23 mouse cellular contexts compared by ENCODE assay signal in genomic region chr2:101552301-101552700, GRCm38 (mm10).
DNase-seq lines count a peak whose midpoint lies in the region; ATAC-seq lines count a peak whose summit lies in the region.
"Had no signal": no experiment of that assay in that cellular context is flagged by ENCODE, and none has a peak within 500 bp of the region (broad histone marks: within the 10 kb centered on the region; RNA-seq: fewer than 3 reads in every experiment).

No protein-coding gene starts in this region.

- no peaks in the 10 kb centered on the region for H3K9me3 ChIP-seq in heart, embryonic 12.5 days (replicated peaks)
- no peaks in the 10 kb centered on the region for H3K9me3 ChIP-seq in midbrain, embryonic 16.5 days (replicated peaks; ENCODE audit: control insufficient read depth, low read length, poor library complexity, severe bottlenecking)
- H3K9me3 ChIP-seq in kidney, embryonic 16.5 days (ENCODE audit: low read length) = no peaks in the 10 kb centered on the region
- H3K9me3 ChIP-seq: forebrain, embryonic 10.5 days; forebrain, embryonic 13.5 days; heart, embryonic 15.5 days; hindbrain, embryonic 12.5 days; hindbrain, embryonic 15.5 days had no signal

- H3K27ac ChIP-seq in heart, embryonic 12.5 days (ENCODE audit: poor library complexity, severe bottlenecking) = no peak overlapping the region
- no peak overlapping the region for H3K27ac ChIP-seq in midbrain, embryonic 16.5 days (ENCODE audit: low read length)
- no peak overlapping the region for H3K27ac ChIP-seq in kidney, embryonic 16.5 days (ENCODE audit: low read length)
- H3K27ac ChIP-seq: forebrain, embryonic 10.5 days; forebrain, embryonic 13.5 days; heart, embryonic 15.5 days; hindbrain, embryonic 12.5 days; hindbrain, embryonic 15.5 days had no signal

- H3K27me3 ChIP-seq in heart, embryonic 12.5 days (replicated peaks) = no peaks in the 10 kb centered on the region
- no peaks in the 10 kb centered on the region for H3K27me3 ChIP-seq in midbrain, embryonic 16.5 days (ENCODE audit: control insufficient read depth, insufficient read depth, low read depth, low read length)
- no peaks in the 10 kb centered on the region for H3K27me3 ChIP-seq in kidney, embryonic 16.5 days (ENCODE audit: insufficient read depth, low read length)
- H3K27me3 ChIP-seq: forebrain, embryonic 13.5 days; heart, embryonic 15.5 days; hindbrain, embryonic 12.5 days; hindbrain, embryonic 15.5 days had no signal

- no peak overlapping the region for H3K4me2 ChIP-seq in heart, embryonic 12.5 days
- no peak overlapping the region for H3K4me2 ChIP-seq in midbrain, embryonic 16.5 days (ENCODE audit: low read length)
- H3K4me2 ChIP-seq in kidney, embryonic 16.5 days (replicated peaks; ENCODE audit: low read depth, low read length) = no peak overlapping the region
- H3K4me2 ChIP-seq: forebrain, embryonic 13.5 days; heart, embryonic 11.5 days; heart, embryonic 15.5 days; hindbrain, embryonic 12.5 days; hindbrain, embryonic 15.5 days had no signal

- H3K4me3 ChIP-seq in heart, embryonic 12.5 days = no peak overlapping the region
- H3K4me3 ChIP-seq in midbrain, embryonic 16.5 days (ENCODE audit: low read depth, low read length) = no peak overlapping the region
- no peak overlapping the region for H3K4me3 ChIP-seq in kidney, embryonic 16.5 days (ENCODE audit: low read length)
- H3K4me3 ChIP-seq: forebrain, embryonic 10.5 days; forebrain, embryonic 13.5 days; heart, embryonic 15.5 days; hindbrain, embryonic 12.5 days; hindbrain, embryonic 15.5 days had no signal

- H3K4me1 ChIP-seq in heart, embryonic 12.5 days (replicated peaks) = 0 out of 2 replicates have a peak, but pooled peaks cover 5% of the 10 kb centered on the region
- H3K4me1 ChIP-seq in midbrain, embryonic 16.5 days (ENCODE audit: control insufficient read depth, insufficient read depth, low read length) = 0 out of 2 replicates have a peak, but pooled peaks cover 2% of the 10 kb centered on the region
- no peaks in the 10 kb centered on the region for H3K4me1 ChIP-seq in kidney, embryonic 16.5 days (ENCODE audit: insufficient read depth, low read length)
- H3K4me1 ChIP-seq: forebrain, embryonic 10.5 days; heart, embryonic 15.5 days; hindbrain, embryonic 12.5 days; hindbrain, embryonic 15.5 days had no signal

- no peaks in the 10 kb centered on the region for H3K36me3 ChIP-seq in heart, embryonic 12.5 days
- H3K36me3 ChIP-seq in midbrain, embryonic 16.5 days (ENCODE audit: control insufficient read depth, insufficient read depth, low read length) = no peaks in the 10 kb centered on the region
- H3K36me3 ChIP-seq in kidney, embryonic 16.5 days (ENCODE audit: insufficient read depth, low read length) = no peaks in the 10 kb centered on the region
- H3K36me3 ChIP-seq: forebrain, embryonic 10.5 days; heart, embryonic 15.5 days; hindbrain, embryonic 12.5 days; hindbrain, embryonic 15.5 days had no signal

- peak; percentile 19 for DNase-seq in heart, adult 11 months
- peak; percentile 63 to 86 for DNase-seq in thymus, adult 18-20 months
- peak; percentile 65 to 83 for DNase-seq in thymus, postnatal 10 days (ENCODE audit: low spot score in 2 of 2)
- DNase-seq in thymus, postnatal 36 days = peak; percentile 68 to 81
- DNase-seq in yolk sac, embryonic 10.5 days (ENCODE audit: low spot score) = no peak
- DNase-seq: adrenal gland, adult 8-10 months; adrenal gland, postnatal 25 days; cerebellum, adult 11-12 months; cerebellum, adult 9-10 months; cerebellum, postnatal 14 days; gastrocnemius, postnatal 10 days; heart, adult 18-20 months had no signal

- no peak for ATAC-seq in heart, embryonic 12.5 days (ENCODE audit: insufficient number of reproducible peaks, low FRiP score)
- no peak for ATAC-seq in midbrain, embryonic 16.5 days
- ATAC-seq in kidney, embryonic 16.5 days (ENCODE audit: low FRiP score, low TSS enrichment) = no peak
- ATAC-seq: activated CD4-positive, CD25-positive, alpha-beta regulatory T cell, adult 4 months; forebrain, embryonic 13.5 days; forebrain, embryonic 16.5 days had no signal

- H3K9ac ChIP-seq in heart, embryonic 12.5 days = no peak overlapping the region
- H3K9ac ChIP-seq in midbrain, embryonic 16.5 days (ENCODE audit: low read depth, low read length) = no peak overlapping the region
- H3K9ac ChIP-seq in kidney, embryonic 16.5 days (replicated peaks; ENCODE audit: low read length) = no peak overlapping the region
- H3K9ac ChIP-seq: forebrain, embryonic 13.5 days; heart, embryonic 15.5 days; hindbrain, embryonic 12.5 days; hindbrain, embryonic 15.5 days had no signal

- WGBS in heart, embryonic 12.5 days = 84% methylated on average over 8 of the region's 8 CpGs
- 93% methylated on average over 8 of the region's 8 CpGs for WGBS in midbrain, embryonic 16.5 days
- WGBS in kidney, embryonic 16.5 days = 88% methylated on average over 8 of the region's 8 CpGs
